Mouse (Mus musculus): ENCODE results near the gene 4931428L18Rik.

DNA sequence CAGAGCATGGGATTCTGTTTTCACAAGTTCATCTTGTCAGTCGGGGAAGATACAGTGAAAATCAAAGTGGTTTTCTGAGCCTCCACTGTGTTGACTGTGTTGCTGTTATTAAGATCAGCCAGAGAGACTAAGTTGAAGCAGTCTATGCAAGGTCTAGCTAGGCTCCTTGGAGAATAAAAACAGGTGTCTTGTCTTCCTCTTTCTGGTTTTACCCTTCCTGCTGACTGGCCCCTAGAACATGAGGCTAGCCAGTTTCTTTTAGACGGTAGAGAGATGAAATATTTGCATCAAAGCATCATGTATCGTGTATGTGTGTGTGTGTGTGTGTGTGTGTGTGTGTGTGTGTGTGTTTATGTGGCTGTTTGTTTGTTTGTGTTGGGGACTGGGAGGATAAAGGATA lies 16.7 kb downstream of the 4931428L18Rik start:
- no peak for TF ChIP-seq ELF1 (IDR thresholded peaks at IDR 0.05; ENCODE audit: low read depth, low read length)
- no peak for TF ChIP-seq EP300 (IDR thresholded peaks at IDR 0.05; ENCODE audit: low read depth in 1 of 2, low read length in 2 of 2)
- TF ChIP-seq TAL1 (IDR thresholded peaks at IDR 0.05; ENCODE audit: low read length) = no peak
- TF ChIP-seq POLR2A (IDR thresholded peaks at IDR 0.05; ENCODE audit: control insufficient read depth in 1 of 2, insufficient read depth in 1 of 2, low read depth in 1 of 2, low read length in 2 of 2, poor library complexity in 1 of 2) = no peak

Data from MEL (cell line).